Comparison of ENCODE assay signal across 18 mouse cellular contexts in genomic region chr17:4521031-4521430, GRCm38 (mm10).
"Had no signal": no experiment of that assay in that cellular context is flagged by ENCODE, and none has a peak within 500 bp of the region (broad histone marks: within the 10 kb centered on the region; RNA-seq: fewer than 3 reads in every experiment).

No protein-coding gene starts in this region.

- H3K4me1 ChIP-seq: midbrain, embryonic 10.5 days; midbrain, embryonic 12.5 days; stomach, embryonic 15.5 days had no signal

- H3K9ac ChIP-seq: lung, embryonic 14.5 days; midbrain, embryonic 12.5 days; neural tube, embryonic 13.5 days; neural tube, embryonic 15.5 days; stomach, embryonic 15.5 days had no signal

- H3K4me3 ChIP-seq: midbrain, embryonic 10.5 days; midbrain, embryonic 12.5 days; myocyte; neural tube, embryonic 13.5 days; neural tube, embryonic 15.5 days; stomach, embryonic 15.5 days had no signal

- H3K27ac ChIP-seq: midbrain, embryonic 10.5 days; midbrain, embryonic 12.5 days; neural tube, embryonic 13.5 days; neural tube, embryonic 15.5 days; stomach, embryonic 15.5 days; stomach, postnatal 0 days had no signal

- H3K9me3 ChIP-seq: midbrain, embryonic 10.5 days; midbrain, embryonic 12.5 days; neural tube, embryonic 13.5 days; neural tube, embryonic 15.5 days; stomach, embryonic 15.5 days had no signal

- H3K4me2 ChIP-seq: lung, embryonic 14.5 days; midbrain, embryonic 12.5 days; neural tube, embryonic 13.5 days; neural tube, embryonic 15.5 days; stomach, embryonic 15.5 days had no signal

- H3K27me3 ChIP-seq: midbrain, embryonic 12.5 days; neural tube, embryonic 13.5 days; neural tube, embryonic 15.5 days; stomach, embryonic 15.5 days had no signal

- ATAC-seq: midbrain, embryonic 16.5 days had no signal

- DNase-seq: lung, adult 18-20 months; lung, embryonic 14.5 days; lung, postnatal 10 days; lung, postnatal 4 days; midbrain, embryonic 14.5 days; right cerebral cortex, adult 18-20 months; right cerebral cortex, postnatal 14 days; thymus, adult 2 months; thymus, postnatal 25 days; thymus, postnatal 4 days had no signal

- H3K36me3 ChIP-seq: midbrain, embryonic 10.5 days; midbrain, embryonic 12.5 days; neural tube, embryonic 13.5 days; neural tube, embryonic 15.5 days; stomach, embryonic 15.5 days had no signal
